ENCODE assay signal across 14 mouse cellular contexts in the genomic region with DNA sequence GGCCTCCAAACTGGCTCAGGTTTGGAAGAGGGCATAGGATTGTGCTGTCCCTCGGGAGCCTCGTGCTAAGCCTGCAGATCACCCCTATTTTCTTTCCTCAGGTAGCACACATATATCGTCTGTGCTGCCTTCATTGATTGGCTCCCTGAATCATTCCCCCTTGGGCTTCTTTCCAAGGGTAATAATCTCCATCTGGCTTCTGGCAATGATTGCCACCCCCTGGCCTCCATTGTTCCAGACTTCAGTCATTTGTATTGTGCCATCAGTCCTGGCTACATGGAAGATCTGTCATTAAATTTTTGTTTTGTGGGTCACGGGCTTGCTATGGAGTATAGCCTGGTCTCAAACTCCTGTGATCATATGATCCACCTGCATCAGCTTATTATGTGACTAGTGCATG.
"Had no signal": no experiment of that assay in that cellular context is flagged by ENCODE, and none has a peak within 500 bp of the region (broad histone marks: within the 10 kb centered on the region; RNA-seq: fewer than 3 reads in every experiment).

No protein-coding gene starts in this region.

- DNase-seq: gastrocnemius, postnatal 14 days; gastrocnemius, postnatal 36 days; heart, adult 11 months; heart, adult 2 months; heart, postnatal 14 days; heart, postnatal 36 days; kidney, adult 11 months; kidney, adult 2 months; kidney, adult 9 months; kidney, postnatal 14 days; kidney, postnatal 4 days; liver; liver, embryonic 13.5 days; liver, postnatal 0 days had no signal
